Mouse (Mus musculus) kidney, postnatal 0 days (tissue): ENCODE measurements around the gene Ngp. TPM values are rescaled to one million over a fixed set of nuclear protein-coding genes. Genes with fewer than 3 reads are reported as not detected.
A peak's percentile ranks its signal among the peaks of the same experiment; 100 is the strongest.

Experiments used
- ATAC-seq: fragments of 200-750 bp; cut with Nextera tagmentation; replicated peaks from 2 replicates; pipeline ENCODE4 v1.8.0; 2017; ENCODE audit warnings: low read depth, moderate number of reproducible peaks, moderate TSS enrichment, moderate library complexity; ENCODE audit not compliant: low FRiP score
- DNase-seq: peaks from one replicate; pipeline ENCODE4 v3.0.0-alpha.2; 2016; ENCODE audit warnings: low spot score
- H3K27ac ChIP-seq: fragments of 300-500 bp; sonication (generic); 2 replicates; pipeline ENCODE4 v1.5.1; 2014; ENCODE audit warnings: mild to moderate bottlenecking
- H3K27me3 ChIP-seq: fragments of 300-500 bp; sonication (generic); 2 replicates; pipeline ENCODE4 v1.6.1; 2014; ENCODE audit warnings: low read length, mixed read lengths; ENCODE audit not compliant: insufficient read depth
- H3K36me3 ChIP-seq: fragments of 300-500 bp; sonication (generic); 2 replicates; pipeline ENCODE4 v1.6.1; 2014; ENCODE audit warnings: low read length, mixed read lengths; ENCODE audit not compliant: insufficient read depth
- H3K4me1 ChIP-seq: fragments of 300-500 bp; sonication (generic); replicated peaks from 2 replicates; pipeline ENCODE4 v1.6.1; 2014; ENCODE audit warnings: antibody characterized with exemption, low read length, mixed read lengths; ENCODE audit not compliant: insufficient read depth
- H3K4me2 ChIP-seq: fragments of 300-500 bp; sonication (generic); 2 replicates; pipeline ENCODE4 v1.6.1; 2014; ENCODE audit warnings: mild to moderate bottlenecking, low read length, moderate library complexity, mixed read lengths
- H3K4me3 ChIP-seq: fragments of 300-500 bp; sonication (generic); replicated peaks from 2 replicates; pipeline ENCODE4 v1.5.1; 2014; ENCODE audit warnings: low read depth, low read length
- H3K9ac ChIP-seq: fragments of 300-500 bp; sonication (generic); 2 replicates; pipeline ENCODE4 v1.6.1; 2014; ENCODE audit warnings: low read depth, low read length
- H3K9me3 ChIP-seq: fragments of 300-500 bp; sonication (generic); replicated peaks from 2 replicates; pipeline ENCODE4 v1.6.1; 2016; ENCODE audit warnings: low read length, inconsistent platforms, mixed read lengths
- CTCF ChIP-seq: IDR thresholded peaks from 2 replicates; pipeline ENCODE4 v1.5.1; 2016; ENCODE audit warnings: antibody characterized with exemption, low read depth, mild to moderate bottlenecking, moderate library complexity
- WGBS: fragments of 180-500 bp; shearing (Covaris S2); extraction: QIAGEN DNeasy Blood & Tissue Kit; methylation state at CpG from one replicate; pipeline ENCODE4 v1.1.7; 2014; 5-methylcytosine and 5-hydroxymethylcytosine counted together
- polyA plus RNA-seq: library from polyadenylated mRNA; unstranded; fragments of >200 nt; fragmentation: Nextera tagmentation; extraction: Ambion mirVana; gene quantifications from 2 replicates; pipeline ENCODE4 v1.2.1, GENCODE M21; 2015

Ngp gene
- polyA plus RNA-seq, 1 experiment from 2014 or later = 3.0 TPM

DNA sequence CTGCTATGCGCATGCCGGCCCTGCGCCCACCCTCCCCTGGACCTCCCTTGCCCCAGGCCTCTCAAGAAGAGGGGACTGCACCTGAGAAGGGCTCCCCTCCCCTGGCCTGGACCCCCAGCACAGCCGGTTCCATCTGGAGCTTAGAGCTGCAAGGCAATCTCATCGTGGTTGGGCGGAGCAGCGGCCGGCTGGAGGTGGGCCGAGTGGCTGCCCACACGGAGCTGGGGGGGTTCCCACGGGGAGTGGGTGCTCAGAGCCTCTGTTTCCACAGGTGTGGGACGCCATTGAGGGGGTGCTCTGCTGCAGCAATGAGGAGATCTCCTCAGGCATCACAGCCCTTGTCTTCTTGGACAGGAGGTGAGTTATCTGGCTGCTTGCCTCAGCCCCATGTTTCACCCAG is 38.3 kb upstream of the Ngp start:
- no peak for TF ChIP-seq CTCF
- Histone ChIP-seq H3K4me3 (no peak overlapping the region), H3K27ac (no peak overlapping the region), H3K4me2 (no peak overlapping the region), H3K9me3 (no peaks in the 10 kb centered on the region), H3K9ac (no peak overlapping the region), H3K36me3 (peaks cover 53% of the 10 kb centered on the region), H3K4me1 (no peaks in the 10 kb centered on the region), H3K27me3 (no peaks in the 10 kb centered on the region)
- ATAC-seq (peak; percentile 15; the same call in 1 of the 2 replicates), DNase-seq (no peak)
- 81% methylated on average over 12 of the region's 12 CpGs for WGBS

DNA sequence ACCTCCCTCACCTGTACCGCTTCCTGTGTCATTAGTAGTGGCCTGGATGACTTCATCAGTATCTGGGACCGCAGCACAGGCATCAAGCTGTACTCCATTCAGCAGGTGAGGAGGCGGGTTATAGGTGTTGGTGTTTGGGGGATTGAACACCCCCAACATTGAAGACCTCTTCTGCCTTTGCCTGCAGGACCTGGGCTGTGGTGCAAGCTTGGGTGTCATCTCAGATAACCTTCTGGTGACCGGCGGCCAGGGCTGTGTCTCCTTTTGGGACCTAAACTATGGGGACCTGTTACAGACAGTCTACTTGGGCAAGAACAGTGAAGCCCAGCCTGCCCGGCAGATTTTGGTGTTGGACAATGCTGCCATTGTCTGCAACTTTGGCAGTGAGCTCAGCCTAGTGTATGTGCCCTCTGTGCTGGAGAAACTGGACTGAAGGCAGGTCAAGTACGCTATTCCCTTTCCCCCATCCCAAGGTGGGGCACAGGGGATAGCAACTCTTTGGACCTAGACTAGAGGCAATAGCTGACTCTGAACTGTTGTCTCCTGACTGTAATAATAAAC is 35.1 kb upstream of the Ngp start:
- peaks cover 61% of the 10 kb centered on the region for H3K36me3 ChIP-seq
- H3K9me3 ChIP-seq = no peaks in the 10 kb centered on the region
- no peaks in the 10 kb centered on the region for H3K4me1 ChIP-seq
- WGBS = 90% methylated on average over 7 of the region's 7 CpGs
- no peak for TF ChIP-seq CTCF
- no peak overlapping the region for H3K4me2 ChIP-seq
- H3K27ac ChIP-seq = no peak overlapping the region
- H3K9ac ChIP-seq = no peak overlapping the region
- H3K27me3 ChIP-seq = no peaks in the 10 kb centered on the region
- DNase-seq = no peak
- no peak overlapping the region for H3K4me3 ChIP-seq
- no peak for ATAC-seq

DNA sequence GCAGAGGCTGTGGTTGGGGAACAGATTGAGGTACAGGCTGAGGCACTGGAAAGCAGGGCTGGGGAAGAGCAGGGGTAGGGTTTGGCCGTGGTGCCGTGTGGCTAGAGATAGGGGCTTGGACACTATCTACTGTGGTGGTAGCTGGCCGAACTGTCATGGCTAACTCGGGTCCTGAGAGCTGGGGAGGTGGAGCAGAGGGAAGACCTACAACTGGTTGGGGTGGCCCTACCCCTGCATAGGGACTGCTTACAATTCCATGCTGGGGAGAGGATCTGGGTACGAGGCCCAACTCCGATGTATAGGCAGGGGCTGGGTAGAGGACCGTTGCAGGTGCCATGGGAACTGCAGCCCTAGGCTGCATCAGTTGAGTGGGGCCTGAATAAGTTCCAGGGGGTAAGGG is 31.5 kb upstream of the Ngp start:
- no peaks in the 10 kb centered on the region for H3K4me1 ChIP-seq
- peaks cover 86% of the 10 kb centered on the region for H3K36me3 ChIP-seq
- H3K4me2 ChIP-seq = no peak overlapping the region
- no peak for TF ChIP-seq CTCF
- no peak for ATAC-seq
- no peak overlapping the region for H3K27ac ChIP-seq
- no peak overlapping the region for H3K4me3 ChIP-seq
- 91% methylated on average over 7 of the region's 7 CpGs for WGBS
- DNase-seq = no peak
- H3K9ac ChIP-seq = no peak overlapping the region
- no peaks in the 10 kb centered on the region for H3K27me3 ChIP-seq
- H3K9me3 ChIP-seq = no peaks in the 10 kb centered on the region

DNA sequence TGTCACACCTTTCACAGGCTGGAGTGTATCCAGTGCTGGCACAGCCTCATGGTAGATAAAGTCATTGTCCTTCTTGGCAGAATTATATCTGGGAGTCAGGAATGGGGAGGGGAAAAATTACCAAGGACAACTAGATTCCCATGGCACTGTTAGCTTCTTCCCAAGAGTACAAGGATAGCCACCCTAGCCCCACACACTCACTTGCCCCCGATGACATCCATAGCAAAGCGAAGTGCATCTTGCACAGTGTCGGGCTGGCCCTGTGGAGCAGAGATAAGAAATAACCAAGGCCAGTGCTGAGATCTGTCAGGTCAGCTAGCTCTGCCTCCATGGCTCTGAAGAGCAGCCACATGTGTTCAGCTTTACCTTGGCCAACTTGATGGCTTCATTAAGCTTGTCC is 28.7 kb upstream of the Ngp start:
- ATAC-seq (no peak), DNase-seq (no peak)
- WGBS = 97% methylated on average over 3 of the region's 3 CpGs
- H3K9me3 ChIP-seq = no peaks in the 10 kb centered on the region
- H3K36me3 ChIP-seq = peaks cover 77% of the 10 kb centered on the region
- TF ChIP-seq CTCF = no peak
- no peaks in the 10 kb centered on the region for H3K27me3 ChIP-seq
- H3K27ac ChIP-seq = no peak overlapping the region
- no peak overlapping the region for H3K4me2 ChIP-seq
- no peaks in the 10 kb centered on the region for H3K4me1 ChIP-seq
- no peak overlapping the region for H3K4me3 ChIP-seq
- no peak overlapping the region for H3K9ac ChIP-seq

- no peaks in the 10 kb centered on the region for H3K27me3 ChIP-seq
- TF ChIP-seq CTCF = no peak
- no peak overlapping the region for H3K4me2 ChIP-seq
- DNase-seq (no peak), ATAC-seq (no peak)
- H3K36me3 ChIP-seq = peaks cover 66% of the 10 kb centered on the region
- no peaks in the 10 kb centered on the region for H3K9me3 ChIP-seq
- no peak overlapping the region for H3K27ac ChIP-seq
- no peak overlapping the region for H3K4me3 ChIP-seq
- WGBS = 84% methylated on average over 4 of the region's 4 CpGs
- H3K9ac ChIP-seq = no peak overlapping the region
- no peaks in the 10 kb centered on the region for H3K4me1 ChIP-seq
These were observed 26.3 kb upstream of the Ngp start for GRCm38 (mm10) chr9:110393295-110393694.

DNA sequence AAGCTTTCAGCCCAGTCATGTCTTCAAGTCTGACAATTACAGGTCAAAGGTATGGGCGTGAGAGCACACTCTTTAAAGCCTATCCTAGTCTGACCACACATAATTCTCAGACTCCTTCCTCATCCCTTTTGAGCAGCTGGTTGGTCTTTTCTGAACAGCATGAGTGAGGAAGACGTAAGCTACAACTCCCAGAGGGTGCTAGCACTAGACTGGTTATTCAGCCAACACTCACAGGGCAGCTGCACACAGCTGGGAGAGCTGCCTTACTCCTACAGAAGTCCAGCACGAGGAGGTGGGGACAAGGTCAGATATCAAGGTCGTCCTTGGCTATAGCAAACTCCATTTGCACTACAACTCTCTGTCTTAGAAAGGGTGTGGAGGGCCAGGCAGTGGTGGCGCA is 18.9 kb upstream of the Ngp start:
- WGBS = 62% methylated on average over 5 of the region's 5 CpGs
- no peaks in the 10 kb centered on the region for H3K27me3 ChIP-seq
- no peak overlapping the region for H3K27ac ChIP-seq
- H3K4me1 ChIP-seq = no peaks in the 10 kb centered on the region
- DNase-seq (no peak), ATAC-seq (no peak)
- H3K4me3 ChIP-seq = no peak overlapping the region
- TF ChIP-seq CTCF = no peak
- H3K36me3 ChIP-seq = peaks cover 12% of the 10 kb centered on the region; the same call in 1 of the 2 replicates
- no peaks in the 10 kb centered on the region for H3K9me3 ChIP-seq
- no peak overlapping the region for H3K9ac ChIP-seq
- no peak overlapping the region for H3K4me2 ChIP-seq

- no peaks in the 10 kb centered on the region for H3K27me3 ChIP-seq
- no peak overlapping the region for H3K4me2 ChIP-seq
- 86% methylated on average over 2 of the region's 2 CpGs for WGBS
- H3K9ac ChIP-seq = no peak overlapping the region
- TF ChIP-seq CTCF = no peak
- no peak overlapping the region for H3K4me3 ChIP-seq
- no peak overlapping the region for H3K27ac ChIP-seq
- peaks cover 8% of the 10 kb centered on the region for H3K4me1 ChIP-seq
- H3K36me3 ChIP-seq = no peaks in the 10 kb centered on the region
- no peaks in the 10 kb centered on the region for H3K9me3 ChIP-seq
- ATAC-seq (no peak), DNase-seq (no peak)
These were observed 16.8 kb upstream of the Ngp start for GRCm38 (mm10) chr9:110402731-110403130.
